Mouse (Mus musculus): ENCODE results near the gene Actn4.

- TF ChIP-seq CTCF (IDR thresholded peaks at IDR 0.05; ENCODE audit: control insufficient read depth, insufficient read depth, insufficient read length) (no peak), MAX (IDR thresholded peaks at IDR 0.05) (no peak)
Observed at GRCm38 (mm10) chr7:28960354-28961046, 1.6 kb downstream of the Actn4 start.
